8 mouse cellular contexts compared by ENCODE assay signal in the genomic region with DNA sequence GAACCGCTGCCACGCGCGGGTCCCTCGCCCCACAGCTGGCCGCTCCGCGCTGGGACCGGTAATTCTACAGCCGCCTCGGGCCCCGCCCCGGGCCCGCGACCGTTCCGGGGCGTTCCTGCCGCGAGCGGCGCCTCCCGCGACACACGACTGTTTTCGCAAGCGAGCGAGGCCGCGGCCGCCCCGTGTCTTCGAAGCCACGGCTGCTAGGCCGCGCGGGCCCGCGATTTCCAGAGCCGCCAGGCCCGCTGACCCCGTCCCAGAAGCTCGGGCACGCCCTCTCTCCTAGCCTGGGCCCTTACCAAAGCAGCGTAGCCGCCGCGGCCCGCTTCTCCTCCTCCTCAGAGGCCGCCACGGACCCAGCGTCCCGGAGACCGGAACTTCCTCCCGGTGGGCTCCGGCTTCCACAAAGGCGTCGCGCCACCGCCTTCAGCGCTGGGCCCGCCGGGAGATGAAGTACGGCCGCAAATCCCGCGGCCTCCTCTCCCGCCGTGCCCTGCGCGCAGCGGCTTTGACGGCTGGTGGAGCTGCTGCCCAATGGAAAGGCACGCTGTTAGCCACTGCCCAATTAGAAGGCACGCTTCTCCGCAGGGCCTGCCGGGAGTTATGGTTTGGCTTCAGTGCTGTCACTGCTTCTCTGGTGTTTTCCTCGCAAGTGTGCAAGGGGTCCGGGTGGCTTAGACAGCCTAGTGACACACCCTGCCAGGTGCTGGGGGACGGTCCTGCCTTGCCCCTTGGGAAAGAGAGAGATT. TPM values are rescaled to one million over a fixed set of nuclear protein-coding genes. Genes with fewer than 3 reads are reported as not detected.
DNase-seq lines count a peak whose midpoint lies in the region; ATAC-seq and TF ChIP-seq lines count a peak whose summit lies in the region.

No protein-coding gene starts in this region.

- peak overlapping the region; percentile 91 for H3K4me2 ChIP-seq in hindbrain, postnatal 0 days (ENCODE audit: low read depth, low read length)

- H3K4me1 ChIP-seq in hindbrain, postnatal 0 days (ENCODE audit: insufficient read depth, low read length), result peaks cover 9% of the 10 kb centered on the region

- intact Hi-C loops in gastrocnemius, adult 2 months (cut with DNase I), result no loop called here
- intact Hi-C loops in left cerebral cortex, adult 2 months (cut with DNase I), result no loop called here

- H3K36me3 ChIP-seq in hindbrain, postnatal 0 days (ENCODE audit: insufficient read depth, low read length), result no peaks in the 10 kb centered on the region

- DNase-seq in ZHBTc4 (ENCODE audit: low read depth, low spot score), result peak; percentile 97
- DNase-seq in gastrocnemius, adult 2 months, result peak; percentile 97
- DNase-seq in hindbrain, postnatal 0 days (ENCODE audit: low spot score), result peak; percentile 98
- peak; percentile 95 to 96 for DNase-seq in left cerebral cortex, adult 2 months (ENCODE audit: extremely low spot score in 1 of 2, low spot score in 2 of 2)
- DNase-seq in right cerebral cortex, adult 2 months (ENCODE audit: low spot score in 2 of 2), result peak; percentile 96 to 97
- peak; percentile 93 for DNase-seq in urinary bladder, postnatal 14 days (ENCODE audit: low spot score)

- WGBS in hindbrain, postnatal 0 days, result under 1% methylated on average over 77 of the region's 80 CpGs

- peak overlapping the region; percentile 98 for H3K4me3 ChIP-seq in gastrocnemius, adult 2 months
- peak overlapping the region; percentile 100 for H3K4me3 ChIP-seq in hindbrain, postnatal 0 days (ENCODE audit: low read length)
- peak overlapping the region; percentile 68 for H3K4me3 ChIP-seq in left cerebral cortex, adult 2 months

- no peaks in the 10 kb centered on the region for H3K9me3 ChIP-seq in hindbrain, postnatal 0 days (ENCODE audit: low read length)

- peak overlapping the region; percentile 98 for H3K9ac ChIP-seq in hindbrain, postnatal 0 days (replicated peaks; ENCODE audit: low read length)

- no peaks in the 10 kb centered on the region for H3K27me3 ChIP-seq in hindbrain, postnatal 0 days (ENCODE audit: insufficient read depth, low read length)

- no peak for TF ChIP-seq CTCF in gastrocnemius, adult 2 months (IDR thresholded peaks at IDR 0.05)
- TF ChIP-seq CTCF in hindbrain, postnatal 0 days (IDR thresholded peaks at IDR 0.05; ENCODE audit: low read depth), result no peak
- no peak for TF ChIP-seq CTCF in left cerebral cortex, adult 2 months (IDR thresholded peaks at IDR 0.05)

- H3K27ac ChIP-seq in gastrocnemius, adult 2 months, result peak overlapping the region; percentile 98
- peak overlapping the region; percentile 97 for H3K27ac ChIP-seq in hindbrain, postnatal 0 days
- peak overlapping the region; percentile 93 for H3K27ac ChIP-seq in left cerebral cortex, adult 2 months

- peak; percentile 99 for ATAC-seq in common myeloid progenitor, adult 5-6 weeks (replicated peaks; ENCODE audit: low read depth, poor library complexity, severe bottlenecking)
- peak; percentile 100 for ATAC-seq in hindbrain, postnatal 0 days
- peak; percentile 99 for ATAC-seq in megakaryocyte, adult 5-6 weeks (ENCODE audit: poor library complexity, severe bottlenecking)

RNA-seq across cellular contexts. Expression of a gene that starts 0.5 kb away (rescaled TPM):
- total RNA-seq in common myeloid progenitor, adult 5-6 weeks (2017), result 173 and 180 TPM in 2 replicates
- 10 to 100 TPM; 22.0 to 22.7 TPM for total RNA-seq in gastrocnemius, adult 2 months (2021)
- total RNA-seq in hindbrain, postnatal 0 days (2014; rRNA removed), result 58.4 and 62.3 TPM in 2 replicates
- 55.0 and 57.2 TPM in 2 replicates for polyA plus RNA-seq in hindbrain, postnatal 0 days (2015; fragmentation: Nextera tagmentation; extraction: Ambion mirVana)
- total RNA-seq in left cerebral cortex, adult 2 months (2021), result 10 to 100 TPM; 66.5 to 68.4 TPM
- 42.2 and 55.9 TPM in 2 replicates for total RNA-seq in megakaryocyte, adult 5-6 weeks (2015)
- total RNA-seq in megakaryocyte, adult 5-6 weeks (2017), result 117 and 119 TPM in 2 replicates

RNA-seq across cellular contexts. Expression of a gene that starts 15.4 kb away (rescaled TPM):
- total RNA-seq in common myeloid progenitor, adult 5-6 weeks (2017), result 11.1 and 16.3 TPM in 2 replicates
- total RNA-seq in gastrocnemius, adult 2 months (2021), result 10 to 100 TPM in 1 of 2 experiments, 1 to 10 TPM in 1; 9.6 to 11.3 TPM
- total RNA-seq in hindbrain, postnatal 0 days (2014; rRNA removed), result 21.9 and 28.2 TPM in 2 replicates
- 13.2 and 13.8 TPM in 2 replicates for polyA plus RNA-seq in hindbrain, postnatal 0 days (2015; fragmentation: Nextera tagmentation; extraction: Ambion mirVana)
- 10 to 100 TPM; 24.3 to 26.7 TPM for total RNA-seq in left cerebral cortex, adult 2 months (2021)
- 6.2 and 7.6 TPM in 2 replicates for total RNA-seq in megakaryocyte, adult 5-6 weeks (2015)
- total RNA-seq in megakaryocyte, adult 5-6 weeks (2017), result 16.6 and 17.7 TPM in 2 replicates

RNA-seq across cellular contexts. Expression of a gene that starts 34.1 kb away (rescaled TPM):
- total RNA-seq in common myeloid progenitor, adult 5-6 weeks (2017), result 0.41 TPM in 1 of 2 replicates, not detected in the other
- total RNA-seq in gastrocnemius, adult 2 months (2021), result under 1 TPM; 0.54 to 0.81 TPM
- total RNA-seq in hindbrain, postnatal 0 days (2014; rRNA removed), result 0.61 and 2.7 TPM in 2 replicates
- 0.68 and 0.69 TPM in 2 replicates for polyA plus RNA-seq in hindbrain, postnatal 0 days (2015; fragmentation: Nextera tagmentation; extraction: Ambion mirVana)
- total RNA-seq in left cerebral cortex, adult 2 months (2021), result under 1 TPM; 0.68 to 0.91 TPM
- 0.52 and 0.94 TPM in 2 replicates for total RNA-seq in megakaryocyte, adult 5-6 weeks (2015)
- total RNA-seq in megakaryocyte, adult 5-6 weeks (2017), result 2.2 and 2.3 TPM in 2 replicates

RNA-seq across cellular contexts. Expression of a gene that starts 55.7 kb away (rescaled TPM):
- not detected in 2 replicates for total RNA-seq in common myeloid progenitor, adult 5-6 weeks (2017)
- total RNA-seq in gastrocnemius, adult 2 months (2021), result not detected
- total RNA-seq in hindbrain, postnatal 0 days (2014; rRNA removed), result not detected in 2 replicates
- polyA plus RNA-seq in hindbrain, postnatal 0 days (2015; fragmentation: Nextera tagmentation; extraction: Ambion mirVana), result not detected in 2 replicates
- not detected for total RNA-seq in left cerebral cortex, adult 2 months (2021)
- not detected in 2 replicates for total RNA-seq in megakaryocyte, adult 5-6 weeks (2015)
- total RNA-seq in megakaryocyte, adult 5-6 weeks (2017), result not detected in 2 replicates

Comparison
In these comparisons a context has a peak if more than half of its experiments do, and no peak if none do; other contexts are left out.
1. Peak in every context shown above with its lines: DNase-seq, ATAC-seq, H3K4me3 ChIP-seq and H3K27ac ChIP-seq.